Mouse (Mus musculus): ENCODE results near the gene Olfr402. TPM values are rescaled to one million over a fixed set of nuclear protein-coding genes. Genes with fewer than 3 reads are reported as not detected.
"Not testable (repeated sequence)": the region's sequence is repeated elsewhere in the genome, so short reads cannot be mapped to it uniquely, and the experiment has no call there.

The Olfr402 gene
- polyA plus RNA-seq (2012; rRNA removed), result 0.24 and 0.31 TPM in 2 replicates

DNA sequence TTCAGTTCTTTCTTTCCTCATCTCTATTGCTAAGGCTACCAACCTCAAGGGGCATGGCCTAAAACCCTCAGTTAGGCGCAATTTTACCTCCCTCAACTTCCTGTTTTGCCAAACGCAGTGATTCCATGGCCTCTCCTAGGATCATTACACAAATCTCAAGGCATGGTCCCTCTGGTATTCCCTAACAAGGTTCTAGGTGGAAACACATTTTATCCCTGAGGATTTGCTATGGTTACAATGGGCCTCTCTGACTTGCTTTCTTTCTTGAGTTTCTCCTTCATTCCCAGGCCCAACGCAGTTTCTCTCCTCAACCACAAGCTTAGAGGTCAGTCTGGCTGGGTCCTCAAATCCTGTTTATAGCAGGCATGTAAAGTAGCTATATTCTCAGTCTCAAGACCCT lies at the start of gene Olfr402:
TSS of gene Olfr402 (plus strand) at position 301 of the 400 bp plus-strand sequence.
- H3K4me3 ChIP-seq (ENCODE audit: control insufficient read depth, low read depth, low read length), result no peak within 1 kb of the TSS
- H3K27me3 ChIP-seq (ENCODE audit: control insufficient read depth, insufficient read depth, low read length), result no peaks in the 10 kb centered on the region
- H3K4me1 ChIP-seq (ENCODE audit: control insufficient read depth, insufficient read depth, low read length), result no peaks in the 10 kb centered on the region
- no peak for TF ChIP-seq POLR2A (IDR thresholded peaks at IDR 0.05; ENCODE audit: control insufficient read depth, low read depth, low read length)
- no peak for TF ChIP-seq CTCF (IDR thresholded peaks at IDR 0.05; ENCODE audit: control insufficient read depth, insufficient read depth, insufficient replicate concordance, low read depth, low read length)
- no peaks in the 10 kb centered on the region for H3K36me3 ChIP-seq (ENCODE audit: control insufficient read depth, insufficient read depth, low read length)
- no peak within 1 kb of the TSS for H3K27ac ChIP-seq (ENCODE audit: control insufficient read depth, insufficient read depth, low read depth, low read length)

GRCm38 (mm10) chr11:74105066-74105465 lies 48.3 kb upstream of the Olfr402 start:
- Histone ChIP-seq H3K36me3 (ENCODE audit: control insufficient read depth, insufficient read depth, low read length) (no peaks in the 10 kb centered on the region), H3K4me3 (ENCODE audit: control insufficient read depth, low read depth, low read length) (no peak overlapping the region), H3K27ac (ENCODE audit: control insufficient read depth, insufficient read depth, low read depth, low read length) (no peak overlapping the region), H3K27me3 (ENCODE audit: control insufficient read depth, insufficient read depth, low read length) (no peaks in the 10 kb centered on the region), H3K4me1 (ENCODE audit: control insufficient read depth, insufficient read depth, low read length) (no peaks in the 10 kb centered on the region)
- no peak for TF ChIP-seq POLR2A (IDR thresholded peaks at IDR 0.05; ENCODE audit: control insufficient read depth, low read depth, low read length)
- TF ChIP-seq CTCF (IDR thresholded peaks at IDR 0.05; ENCODE audit: control insufficient read depth, insufficient read depth, insufficient replicate concordance, low read depth, low read length), result no peak

DNA sequence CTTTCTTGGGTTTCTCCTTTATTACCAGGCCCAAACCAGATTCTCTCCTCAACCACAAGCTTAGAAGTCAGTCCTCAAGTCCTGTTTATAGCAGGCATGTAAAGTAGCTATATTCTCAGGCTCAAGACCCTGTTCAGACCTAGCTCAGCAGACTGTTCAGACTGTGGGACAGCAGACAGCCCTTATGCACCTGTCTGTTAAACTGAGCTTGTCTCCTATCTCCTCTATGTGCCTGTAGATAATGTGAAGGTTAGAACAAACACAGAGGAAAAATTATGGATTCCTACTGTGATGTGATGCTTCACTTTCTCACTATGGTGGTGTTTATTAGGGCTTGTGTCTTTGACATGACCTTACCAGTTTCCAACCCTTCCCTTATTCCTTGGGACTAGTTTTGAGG lies 39.9 kb upstream of the Olfr402 start, which contains the start of gene Olfr401:
TSS of gene Olfr401 (plus strand) at position 301 of the 400 bp plus-strand sequence.
- Histone ChIP-seq H3K4me1 (ENCODE audit: control insufficient read depth, insufficient read depth, low read length) (no peaks in the 10 kb centered on the region), H3K27me3 (ENCODE audit: control insufficient read depth, insufficient read depth, low read length) (no peaks in the 10 kb centered on the region), H3K36me3 (ENCODE audit: control insufficient read depth, insufficient read depth, low read length) (no peaks in the 10 kb centered on the region), H3K4me3 (ENCODE audit: control insufficient read depth, low read depth, low read length) (no peak within 1 kb of the TSS), H3K27ac (ENCODE audit: control insufficient read depth, insufficient read depth, low read depth, low read length) (no peak within 1 kb of the TSS)
- TF ChIP-seq CTCF (IDR thresholded peaks at IDR 0.05; ENCODE audit: control insufficient read depth, insufficient read depth, insufficient replicate concordance, low read depth, low read length) (no peak), POLR2A (IDR thresholded peaks at IDR 0.05; ENCODE audit: control insufficient read depth, low read depth, low read length) (no peak)

- H3K4me1 ChIP-seq (ENCODE audit: control insufficient read depth, insufficient read depth, low read length); H3K27ac ChIP-seq (ENCODE audit: control insufficient read depth, insufficient read depth, low read depth, low read length); H3K27me3 ChIP-seq (ENCODE audit: control insufficient read depth, insufficient read depth, low read length); H3K4me3 ChIP-seq (ENCODE audit: control insufficient read depth, low read depth, low read length); H3K36me3 ChIP-seq (ENCODE audit: control insufficient read depth, insufficient read depth, low read length): not testable (repeated sequence)
These were observed 13.3 kb upstream of the Olfr402 start for GRCm38 (mm10) chr11:74140001-74140400.

DNA sequence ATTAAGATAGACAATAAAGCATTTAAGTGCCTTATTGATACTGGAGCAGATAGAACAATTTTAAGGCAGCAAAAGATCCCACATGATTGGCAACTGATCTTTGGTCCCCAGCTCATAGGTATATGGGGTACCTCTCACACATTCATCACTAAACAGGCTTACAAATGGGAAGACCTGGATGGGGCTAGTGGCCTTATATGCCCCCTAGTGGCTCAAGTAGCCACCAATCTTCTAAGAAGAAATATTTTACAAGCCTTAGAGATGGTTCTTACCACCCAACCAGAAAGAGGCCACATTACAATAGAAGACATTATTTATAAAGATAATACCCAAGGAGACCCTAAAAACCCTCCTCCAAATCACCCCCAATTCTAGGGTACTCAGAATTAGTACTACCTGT lies 7.5 kb upstream of the Olfr402 start:
- Histone ChIP-seq H3K4me3 (ENCODE audit: control insufficient read depth, low read depth, low read length) (no peak overlapping the region), H3K36me3 (ENCODE audit: control insufficient read depth, insufficient read depth, low read length) (no peaks in the 10 kb centered on the region), H3K27me3 (ENCODE audit: control insufficient read depth, insufficient read depth, low read length) (no peaks in the 10 kb centered on the region), H3K4me1 (ENCODE audit: control insufficient read depth, insufficient read depth, low read length) (no peaks in the 10 kb centered on the region), H3K27ac (ENCODE audit: control insufficient read depth, insufficient read depth, low read depth, low read length) (no peak overlapping the region)
- TF ChIP-seq POLR2A (IDR thresholded peaks at IDR 0.05; ENCODE audit: control insufficient read depth, low read depth, low read length), result no peak
- no peak for TF ChIP-seq CTCF (IDR thresholded peaks at IDR 0.05; ENCODE audit: control insufficient read depth, insufficient read depth, insufficient replicate concordance, low read depth, low read length)

- H3K27me3 ChIP-seq (ENCODE audit: control insufficient read depth, insufficient read depth, low read length), result no peaks in the 10 kb centered on the region
- no peaks in the 10 kb centered on the region for H3K36me3 ChIP-seq (ENCODE audit: control insufficient read depth, insufficient read depth, low read length)
- no peak for TF ChIP-seq CTCF (IDR thresholded peaks at IDR 0.05; ENCODE audit: control insufficient read depth, insufficient read depth, insufficient replicate concordance, low read depth, low read length)
- no peak for TF ChIP-seq POLR2A (IDR thresholded peaks at IDR 0.05; ENCODE audit: control insufficient read depth, low read depth, low read length)
These were observed 15.4 kb downstream of the Olfr402 start for GRCm38 (mm10) chr11:74168771-74169170.

DNA sequence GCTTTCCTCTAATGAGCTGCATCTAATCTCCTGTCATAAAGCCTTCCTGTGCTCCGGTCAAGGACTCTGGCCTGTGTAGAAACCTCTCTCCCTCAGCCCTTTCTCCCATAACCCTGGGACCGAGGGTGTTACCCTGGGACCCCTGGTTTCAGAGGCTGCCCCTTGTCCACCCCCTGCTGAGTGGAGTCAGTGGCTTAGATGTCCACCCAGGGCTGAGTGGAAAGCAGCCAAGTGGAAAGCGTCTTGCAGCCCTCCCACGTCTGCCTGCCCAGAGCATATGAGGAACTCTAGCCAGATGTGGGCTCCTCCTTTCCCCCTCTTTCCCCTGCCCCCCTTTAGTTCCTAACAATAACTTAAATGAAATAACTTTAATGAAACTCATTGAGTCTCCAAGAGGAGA lies 29.8 kb downstream of the Olfr402 start:
- TF ChIP-seq POLR2A (IDR thresholded peaks at IDR 0.05; ENCODE audit: control insufficient read depth, low read depth, low read length), result no peak
- no peak for TF ChIP-seq CTCF (IDR thresholded peaks at IDR 0.05; ENCODE audit: control insufficient read depth, insufficient read depth, insufficient replicate concordance, low read depth, low read length)
- Histone ChIP-seq H3K27me3 (ENCODE audit: control insufficient read depth, insufficient read depth, low read length) (no peaks in the 10 kb centered on the region), H3K36me3 (ENCODE audit: control insufficient read depth, insufficient read depth, low read length) (no peaks in the 10 kb centered on the region), H3K4me3 (ENCODE audit: control insufficient read depth, low read depth, low read length) (peak overlapping the region; percentile 51), H3K4me1 (ENCODE audit: control insufficient read depth, insufficient read depth, low read length) (0 out of 2 replicates have a peak, but pooled peaks cover 2% of the 10 kb centered on the region), H3K27ac (ENCODE audit: control insufficient read depth, insufficient read depth, low read depth, low read length) (no peak overlapping the region)

More at GRCm38 (mm10) chr11:74168771-74169170, 15.4 kb downstream of the Olfr402 start:
- Histone ChIP-seq H3K27ac (ENCODE audit: control insufficient read depth, insufficient read depth, low read depth, low read length) (no peak overlapping the region), H3K4me1 (ENCODE audit: control insufficient read depth, insufficient read depth, low read length) (no peaks in the 10 kb centered on the region), H3K4me3 (ENCODE audit: control insufficient read depth, low read depth, low read length) (no peak overlapping the region)

DNA sequence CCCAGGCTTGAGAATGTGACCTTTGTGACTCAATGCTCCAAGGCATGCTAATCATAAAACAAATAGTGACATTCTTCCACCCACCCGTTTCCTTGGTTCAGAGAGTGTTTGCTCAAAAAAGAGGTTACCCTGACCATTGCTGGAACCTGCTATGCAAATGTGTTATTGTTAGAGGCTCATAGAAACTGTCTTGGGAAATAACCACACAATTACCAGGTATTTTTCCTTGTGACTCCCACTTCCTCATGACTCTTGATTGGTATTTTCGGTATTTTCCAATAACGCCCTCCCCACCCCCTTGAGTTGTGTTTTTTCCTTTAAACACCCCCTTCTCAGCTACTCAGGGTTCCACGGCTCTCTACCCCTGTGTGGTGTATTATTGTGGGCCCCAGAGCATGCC lies 30.4 kb downstream of the Olfr402 start:
- no peaks in the 10 kb centered on the region for H3K27me3 ChIP-seq (ENCODE audit: control insufficient read depth, insufficient read depth, low read length)
- TF ChIP-seq POLR2A (IDR thresholded peaks at IDR 0.05; ENCODE audit: control insufficient read depth, low read depth, low read length), result no peak
- no peak for TF ChIP-seq CTCF (IDR thresholded peaks at IDR 0.05; ENCODE audit: control insufficient read depth, insufficient read depth, insufficient replicate concordance, low read depth, low read length)
- H3K27ac ChIP-seq (ENCODE audit: control insufficient read depth, insufficient read depth, low read depth, low read length), result no peak overlapping the region
- H3K4me1 ChIP-seq (ENCODE audit: control insufficient read depth, insufficient read depth, low read length), result 0 out of 2 replicates have a peak, but pooled peaks cover 2% of the 10 kb centered on the region
- no peak overlapping the region for H3K4me3 ChIP-seq (ENCODE audit: control insufficient read depth, low read depth, low read length)
- H3K36me3 ChIP-seq (ENCODE audit: control insufficient read depth, insufficient read depth, low read length), result no peaks in the 10 kb centered on the region
